45 mouse cellular contexts compared by ENCODE assay signal in the genomic region with DNA sequence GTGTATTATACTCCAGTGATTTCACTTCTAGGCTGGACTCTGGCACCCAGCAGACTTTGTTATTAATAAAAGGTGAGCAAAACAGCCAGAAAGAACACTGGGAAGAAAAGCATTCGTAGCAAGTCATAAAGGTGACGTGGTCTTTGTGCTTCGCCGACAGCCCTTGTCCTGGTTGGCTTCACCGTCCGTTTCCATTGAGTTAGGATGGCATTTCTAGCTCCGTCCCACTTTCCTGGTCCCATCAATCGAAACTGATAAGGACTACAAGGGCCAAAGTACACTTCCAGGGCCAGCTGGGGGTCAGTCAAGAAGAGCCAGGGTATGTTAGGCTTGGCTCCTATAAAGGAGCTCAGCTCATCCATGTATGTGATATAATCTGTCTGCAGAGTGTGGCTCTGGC. TPM values are rescaled to one million over a fixed set of nuclear protein-coding genes. Genes with fewer than 3 reads are reported as not detected.
"Had no signal": no experiment of that assay in that cellular context is flagged by ENCODE, and none has a peak within 500 bp of the region (broad histone marks: within the 10 kb centered on the region; RNA-seq: fewer than 3 reads in every experiment).

No protein-coding gene starts in this region.

- H3K4me3 ChIP-seq: limb, embryonic 10.5 days; limb, embryonic 12.5 days; limb, embryonic 13.5 days; limb, embryonic 15.5 days; liver, embryonic 12.5 days; liver, embryonic 13.5 days; liver, embryonic 15.5 days; lung, embryonic 15.5 days; megakaryocyte, embryonic 14.5 days; midbrain, embryonic 10.5 days; midbrain, embryonic 12.5 days; midbrain, embryonic 13.5 days; midbrain, embryonic 15.5 days; myocyte; neural tube, embryonic 12.5 days had no signal

- H3K4me1 ChIP-seq: limb, embryonic 12.5 days; limb, embryonic 13.5 days; limb, embryonic 15.5 days; liver, embryonic 12.5 days; liver, embryonic 13.5 days; liver, embryonic 15.5 days; lung, embryonic 15.5 days; megakaryocyte, embryonic 14.5 days; midbrain, embryonic 12.5 days; midbrain, embryonic 13.5 days; midbrain, embryonic 15.5 days; neural tube, embryonic 12.5 days had no signal

- H3K4me2 ChIP-seq: limb, embryonic 12.5 days; limb, embryonic 13.5 days; limb, embryonic 15.5 days; liver, embryonic 11.5 days; liver, embryonic 12.5 days; liver, embryonic 13.5 days; liver, embryonic 15.5 days; lung, embryonic 14.5 days; lung, embryonic 15.5 days; midbrain, embryonic 11.5 days; midbrain, embryonic 12.5 days; midbrain, embryonic 13.5 days; midbrain, embryonic 15.5 days; neural tube, embryonic 12.5 days had no signal

- H3K27me3 ChIP-seq: limb, embryonic 12.5 days; limb, embryonic 13.5 days; limb, embryonic 15.5 days; liver, embryonic 12.5 days; liver, embryonic 13.5 days; liver, embryonic 15.5 days; lung, embryonic 15.5 days; megakaryocyte, embryonic 14.5 days; midbrain, embryonic 12.5 days; midbrain, embryonic 13.5 days; midbrain, embryonic 15.5 days; neural tube, embryonic 12.5 days had no signal

- ATAC-seq: liver, embryonic 12.5 days; lung, postnatal 0 days; midbrain, embryonic 13.5 days; midbrain, embryonic 15.5 days; midbrain, embryonic 16.5 days had no signal

- H3K9me3 ChIP-seq: limb, embryonic 10.5 days; limb, embryonic 12.5 days; limb, embryonic 13.5 days; limb, embryonic 15.5 days; liver, embryonic 12.5 days; liver, embryonic 13.5 days; liver, embryonic 15.5 days; lung, embryonic 15.5 days; megakaryocyte, embryonic 14.5 days; midbrain, embryonic 10.5 days; midbrain, embryonic 12.5 days; midbrain, embryonic 13.5 days; midbrain, embryonic 15.5 days; neural tube, embryonic 12.5 days had no signal

- H3K27ac ChIP-seq: limb, embryonic 10.5 days; limb, embryonic 12.5 days; limb, embryonic 13.5 days; limb, embryonic 15.5 days; liver, embryonic 12.5 days; liver, embryonic 13.5 days; liver, embryonic 14.5 days; liver, embryonic 15.5 days; lung, embryonic 15.5 days; macrophage; midbrain, embryonic 10.5 days; midbrain, embryonic 12.5 days; midbrain, embryonic 13.5 days; midbrain, embryonic 15.5 days; neural tube, embryonic 12.5 days had no signal

- H3K9ac ChIP-seq: limb, embryonic 12.5 days; limb, embryonic 13.5 days; limb, embryonic 15.5 days; liver, embryonic 12.5 days; liver, embryonic 13.5 days; liver, embryonic 14.5 days; liver, embryonic 15.5 days; lung, embryonic 14.5 days; lung, embryonic 15.5 days; midbrain, embryonic 12.5 days; midbrain, embryonic 13.5 days; midbrain, embryonic 15.5 days; neural tube, embryonic 12.5 days had no signal

- DNase-seq: left cerebral cortex, postnatal 4 days; liver; liver, embryonic 13.5 days; lung, adult 18-20 months; lung, adult 2 months; lung, embryonic 14.5 days; lung, postnatal 10 days; lung, postnatal 14 days; lung, postnatal 36 days; lung, postnatal 4 days; midbrain, embryonic 14.5 days had no signal

- H3K36me3 ChIP-seq: limb, embryonic 10.5 days; limb, embryonic 12.5 days; limb, embryonic 13.5 days; limb, embryonic 15.5 days; liver, embryonic 12.5 days; liver, embryonic 13.5 days; liver, embryonic 15.5 days; lung, embryonic 15.5 days; midbrain, embryonic 10.5 days; midbrain, embryonic 12.5 days; midbrain, embryonic 13.5 days; midbrain, embryonic 15.5 days; neural tube, embryonic 12.5 days had no signal

RNA-seq across cellular contexts. Expression of gene Fmo2, which starts 18.1 kb away (rescaled TPM):
- total RNA-seq: megakaryocyte progenitor cell, adult 5-6 weeks; megakaryocyte, adult 5-6 weeks; megakaryocyte-erythroid progenitor cell, adult 5-6 weeks; monocyte, adult 5-6 weeks had no signal
- polyA plus RNA-seq: liver, embryonic 11.5 days; macrophage; midbrain, embryonic 11.5 days; midbrain, embryonic 13.5 days; midbrain, embryonic 14.5 days; midbrain, embryonic 15.5 days; myocyte; neural tube, embryonic 11.5 days had no signal

RNA-seq across cellular contexts. Expression of gene Fmo6, which starts 20.7 kb away (rescaled TPM):
- total RNA-seq: left cerebral cortex, adult 8-10 months; left cerebral cortex, postnatal 10 days; left cerebral cortex, postnatal 14 days; left cerebral cortex, postnatal 25 days; left cerebral cortex, postnatal 36 days; left cerebral cortex, postnatal 4 days; megakaryocyte progenitor cell, adult 5-6 weeks; megakaryocyte, adult 5-6 weeks; megakaryocyte-erythroid progenitor cell, adult 5-6 weeks; monocyte, adult 5-6 weeks had no signal
- polyA plus RNA-seq: limb, embryonic 10.5 days; limb, embryonic 11.5 days; liver, embryonic 11.5 days; liver, embryonic 12.5 days; liver, embryonic 13.5 days; liver, embryonic 14.5 days; liver, embryonic 15.5 days; liver, embryonic 16.5 days; lung, embryonic 14.5 days; lung, embryonic 15.5 days; lung, embryonic 16.5 days; macrophage; midbrain, embryonic 10.5 days; midbrain, embryonic 11.5 days; midbrain, embryonic 12.5 days; midbrain, embryonic 13.5 days; midbrain, embryonic 14.5 days; midbrain, embryonic 15.5 days; midbrain, embryonic 16.5 days; midbrain, postnatal 0 days; myocyte; neural tube, embryonic 11.5 days; neural tube, embryonic 12.5 days had no signal

RNA-seq across cellular contexts. Expression of gene Fmo1, which starts 50.3 kb away (rescaled TPM):
- total RNA-seq: megakaryocyte progenitor cell, adult 5-6 weeks; megakaryocyte, adult 5-6 weeks; megakaryocyte-erythroid progenitor cell, adult 5-6 weeks; monocyte, adult 5-6 weeks had no signal
- polyA plus RNA-seq: macrophage had no signal
